Mouse (Mus musculus): ENCODE results near the gene Zmynd15. TPM values are rescaled to one million over a fixed set of nuclear protein-coding genes. Genes with fewer than 3 reads are reported as not detected.

Gene Zmynd15
- total RNA-seq, 2 experiments from 2014 or later: 0.25 TPM; not detected in 1

GRCm38 (mm10) chr11:70502018-70502417 lies 42.8 kb downstream of the Zmynd15 start:
- ATAC-seq (replicated peaks; ENCODE audit: poor library complexity): no peak

GRCm38 (mm10) chr11:70504970-70505369 lies 45.7 kb downstream of the Zmynd15 start, which contains the start of gene Tm4sf5:
Gene Tm4sf5 (plus strand): TSS chr11:70505244.
- no peak for ATAC-seq (replicated peaks; ENCODE audit: poor library complexity)

- ATAC-seq (replicated peaks; ENCODE audit: poor library complexity): peak; percentile 87
These were observed 47.2 kb downstream of the Zmynd15 start for GRCm38 (mm10) chr11:70506385-70506784.

GRCm38 (mm10) chr11:70506962-70507515 lies 47.8 kb downstream of the Zmynd15 start:
- ATAC-seq (replicated peaks; ENCODE audit: poor library complexity): no peak

- ATAC-seq (replicated peaks; ENCODE audit: poor library complexity): peak; percentile 88
These were observed 50.7 kb downstream of the Zmynd15 start for GRCm38 (mm10) chr11:70509753-70510564.

- ATAC-seq (replicated peaks; ENCODE audit: poor library complexity): no peak
These were observed 52.0 kb downstream of the Zmynd15 start for GRCm38 (mm10) chr11:70511242-70511641.

GRCm38 (mm10) chr11:70511825-70512224 lies 52.6 kb downstream of the Zmynd15 start:
- no peak for ATAC-seq (replicated peaks; ENCODE audit: poor library complexity)

- ATAC-seq (replicated peaks; ENCODE audit: poor library complexity): no peak
These were observed 53.6 kb downstream of the Zmynd15 start for GRCm38 (mm10) chr11:70512709-70513342.

GRCm38 (mm10) chr11:70513520-70513919 lies 54.3 kb downstream of the Zmynd15 start:
- no peak for ATAC-seq (replicated peaks; ENCODE audit: poor library complexity)

- no peak for ATAC-seq (replicated peaks; ENCODE audit: poor library complexity)
These were observed 55.1 kb downstream of the Zmynd15 start, which contains the start of gene Vmo1 for GRCm38 (mm10) chr11:70514288-70514687. Gene Vmo1 (minus strand): TSS chr11:70514616.

Other genes starting within 250 kb of the Zmynd15 start
Only the 30 nearest of the 31 such genes appear.
- gene Slc16a13, start 238.4 kb upstream of the Zmynd15 start, total RNA-seq (2015): 4.4 and 7.0 TPM in 2 replicates
- gene Slc16a13, start 238.4 kb upstream of the Zmynd15 start, total RNA-seq (2017): 2.5 and 4.6 TPM in 2 replicates
- gene Bcl6b, start 229.6 kb upstream of the Zmynd15 start, total RNA-seq (2015): 0.17 TPM in 1 of 2 replicates, not detected in the other
- gene Bcl6b, start 229.6 kb upstream of the Zmynd15 start, total RNA-seq (2017): not detected in 2 replicates
- 73.4 and 77.3 TPM in 2 replicates for gene 0610010K14Rik, start 221.5 kb upstream of the Zmynd15 start, total RNA-seq (2015)
- 24.4 and 31.2 TPM in 2 replicates for gene 0610010K14Rik, start 221.5 kb upstream of the Zmynd15 start, total RNA-seq (2017)
- gene Gm21988, start 219.6 kb upstream of the Zmynd15 start, total RNA-seq (2015): 3.4 and 4.1 TPM in 2 replicates
- gene Gm21988, start 219.6 kb upstream of the Zmynd15 start, total RNA-seq (2017): 0.10 and 2.4 TPM in 2 replicates
- gene Rnasek, start 219.6 kb upstream of the Zmynd15 start, total RNA-seq (2015): 134 and 151 TPM in 2 replicates
- 19.3 and 29.4 TPM in 2 replicates for gene Rnasek, start 219.6 kb upstream of the Zmynd15 start, total RNA-seq (2017)
- gene Alox12, start 204.1 kb upstream of the Zmynd15 start, total RNA-seq (2015): 0.27 TPM in 1 of 2 replicates, not detected in the other
- gene Alox12, start 204.1 kb upstream of the Zmynd15 start, total RNA-seq (2017): not detected in 2 replicates
- 0.39 TPM in 1 of 2 replicates, not detected in the other for gene Alox12e, start 136.8 kb upstream of the Zmynd15 start, total RNA-seq (2015)
- gene Alox12e, start 136.8 kb upstream of the Zmynd15 start, total RNA-seq (2017): not detected in 2 replicates
- gene Alox15, start 107.4 kb upstream of the Zmynd15 start, total RNA-seq (2015): 1.4 and 1.6 TPM in 2 replicates
- gene Alox15, start 107.4 kb upstream of the Zmynd15 start, total RNA-seq (2017): 1.2 TPM in 2 replicates
- 27.1 and 28.4 TPM in 2 replicates for gene Pelp1, start 49.4 kb upstream of the Zmynd15 start, total RNA-seq (2015)
- 9.5 and 16.8 TPM in 2 replicates for gene Pelp1, start 49.4 kb upstream of the Zmynd15 start, total RNA-seq (2017)
- gene Arrb2, start 26.8 kb upstream of the Zmynd15 start, total RNA-seq (2015): 43.9 and 47.7 TPM in 2 replicates
- 31.4 and 48.0 TPM in 2 replicates for gene Arrb2, start 26.8 kb upstream of the Zmynd15 start, total RNA-seq (2017)
- 36.7 and 37.1 TPM in 2 replicates for gene Med11, start 7.5 kb upstream of the Zmynd15 start, total RNA-seq (2015)
- gene Med11, start 7.5 kb upstream of the Zmynd15 start, total RNA-seq (2017): 37.0 and 40.2 TPM in 2 replicates
- 0.29 and 0.67 TPM in 2 replicates for gene Cxcl16, start 551 bp downstream of the Zmynd15 start, total RNA-seq (2015)
- 0.24 TPM in 1 of 2 replicates, not detected in the other for gene Cxcl16, start 551 bp downstream of the Zmynd15 start, total RNA-seq (2017)
- not detected in 2 replicates for gene Tm4sf5, start 45.8 kb downstream of the Zmynd15 start, total RNA-seq (2015)
- gene Tm4sf5, start 45.8 kb downstream of the Zmynd15 start, total RNA-seq (2017): not detected in 2 replicates
- gene Vmo1, start 55.2 kb downstream of the Zmynd15 start, total RNA-seq (2015): not detected in 2 replicates
- not detected in 2 replicates for gene Vmo1, start 55.2 kb downstream of the Zmynd15 start, total RNA-seq (2017)
- gene Gltpd2, start 59.8 kb downstream of the Zmynd15 start, total RNA-seq (2015): not detected in 2 replicates
- not detected in 2 replicates for gene Gltpd2, start 59.8 kb downstream of the Zmynd15 start, total RNA-seq (2017)
- gene Psmb6, start 65.9 kb downstream of the Zmynd15 start, total RNA-seq (2015): 141 and 153 TPM in 2 replicates
- 272 and 309 TPM in 2 replicates for gene Psmb6, start 65.9 kb downstream of the Zmynd15 start, total RNA-seq (2017)
- gene Gm40193, start 73.5 kb downstream of the Zmynd15 start, total RNA-seq (2015): not detected in 2 replicates
- gene Gm40193, start 73.5 kb downstream of the Zmynd15 start, total RNA-seq (2017): not detected in 2 replicates
- gene Pld2, start 80.6 kb downstream of the Zmynd15 start, total RNA-seq (2015): 0.07 and 0.90 TPM in 2 replicates
- gene Pld2, start 80.6 kb downstream of the Zmynd15 start, total RNA-seq (2017): 0.25 and 0.81 TPM in 2 replicates
- 14.4 and 18.0 TPM in 2 replicates for gene Mink1, start 103.4 kb downstream of the Zmynd15 start, total RNA-seq (2015)
- 12.5 and 16.5 TPM in 2 replicates for gene Mink1, start 103.4 kb downstream of the Zmynd15 start, total RNA-seq (2017)
- gene 4930544D05Rik, start 156.4 kb downstream of the Zmynd15 start, total RNA-seq (2015): not detected in 2 replicates
- gene 4930544D05Rik, start 156.4 kb downstream of the Zmynd15 start, total RNA-seq (2017): not detected in 2 replicates
- gene Chrne, start 159.8 kb downstream of the Zmynd15 start, total RNA-seq (2015): not detected in 2 replicates
- gene Chrne, start 159.8 kb downstream of the Zmynd15 start, total RNA-seq (2017): 0.17 TPM in 1 of 2 replicates, not detected in the other
- gene Gp1ba, start 179.7 kb downstream of the Zmynd15 start, total RNA-seq (2015): 0.66 and 2.3 TPM in 2 replicates
- 0.08 and 0.20 TPM in 2 replicates for gene Gp1ba, start 179.7 kb downstream of the Zmynd15 start, total RNA-seq (2017)
- 39.3 and 44.8 TPM in 2 replicates for gene Rnf167, start 187.8 kb downstream of the Zmynd15 start, total RNA-seq (2015)
- gene Rnf167, start 187.8 kb downstream of the Zmynd15 start, total RNA-seq (2017): 30.7 and 37.4 TPM in 2 replicates
- 59.5 and 73.9 TPM in 2 replicates for gene Slc25a11, start 188.0 kb downstream of the Zmynd15 start, total RNA-seq (2015)
- 46.6 and 52.7 TPM in 2 replicates for gene Slc25a11, start 188.0 kb downstream of the Zmynd15 start, total RNA-seq (2017)
- gene Pfn1, start 195.2 kb downstream of the Zmynd15 start, total RNA-seq (2015): 1,057 and 1,218 TPM in 2 replicates
- gene Pfn1, start 195.2 kb downstream of the Zmynd15 start, total RNA-seq (2017): 491 and 574 TPM in 2 replicates
- 4.1 and 6.2 TPM in 2 replicates for gene Eno3, start 197.8 kb downstream of the Zmynd15 start, total RNA-seq (2015)
- 7.2 and 9.5 TPM in 2 replicates for gene Eno3, start 197.8 kb downstream of the Zmynd15 start, total RNA-seq (2017)
- gene Spag7, start 210.0 kb downstream of the Zmynd15 start, total RNA-seq (2015): 102 and 109 TPM in 2 replicates
- gene Spag7, start 210.0 kb downstream of the Zmynd15 start, total RNA-seq (2017): 68.6 and 71.8 TPM in 2 replicates
- gene Camta2, start 228.7 kb downstream of the Zmynd15 start, total RNA-seq (2015): 9.1 and 9.2 TPM in 2 replicates
- gene Camta2, start 228.7 kb downstream of the Zmynd15 start, total RNA-seq (2017): 2.0 and 5.1 TPM in 2 replicates
- 0.20 TPM in 1 of 2 replicates, not detected in the other for gene Inca1, start 240.7 kb downstream of the Zmynd15 start, total RNA-seq (2015)
- 0.50 TPM in 1 of 2 replicates, not detected in the other for gene Inca1, start 240.7 kb downstream of the Zmynd15 start, total RNA-seq (2017)
- 1.6 and 2.0 TPM in 2 replicates for gene Kif1c, start 241.1 kb downstream of the Zmynd15 start, total RNA-seq (2015)
- gene Kif1c, start 241.1 kb downstream of the Zmynd15 start, total RNA-seq (2017): 4.6 and 5.9 TPM in 2 replicates

All from megakaryocyte progenitor cell, adult 5-6 weeks (primary cell).